In the genomic region with DNA sequence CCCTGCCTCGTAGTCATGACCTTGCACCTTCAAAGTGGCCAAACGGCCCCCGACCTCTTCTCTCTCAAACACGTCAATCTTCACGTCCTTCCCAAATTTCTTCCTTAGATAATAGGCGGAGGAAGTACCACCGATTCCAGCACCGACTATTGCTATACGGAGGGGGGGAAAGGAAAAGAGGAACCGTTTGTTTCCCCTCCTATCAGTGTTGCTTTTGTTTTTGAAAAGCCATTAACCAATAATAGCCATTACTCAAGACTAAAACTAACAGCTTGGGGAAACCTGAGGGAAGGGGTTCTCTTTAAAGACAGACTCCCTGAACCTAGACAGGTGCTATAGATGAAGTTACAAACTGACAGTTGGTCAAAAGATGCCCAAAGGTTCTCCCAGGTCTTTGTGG, we compare ENCODE assay signal across 8 mouse cellular contexts. TPM values are rescaled to one million over a fixed set of nuclear protein-coding genes. Genes with fewer than 3 reads are reported as not detected.
A peak's percentile ranks its signal among the peaks of the same experiment; 100 is the strongest.
DNase-seq lines count a peak whose midpoint lies in the region; ATAC-seq and TF ChIP-seq lines count a peak whose summit lies in the region.

No protein-coding gene starts in this region.

- H3K79me2 ChIP-seq in C2C12 (ENCODE audit: control insufficient read depth, insufficient read depth) (peaks cover 18% of the 10 kb centered on the region), macrophage (ENCODE audit: inconsistent target) (peaks cover 25% of the 10 kb centered on the region)

- 16% methylated on average over 10 of the region's 10 CpGs for WGBS in forebrain, postnatal 0 days
- 3% methylated on average over 10 of the region's 10 CpGs for WGBS in macrophage (ENCODE audit: missing documents)

- intact Hi-C loops in gastrocnemius, adult 2 months (cut with DNase I) = no loop called here
- intact Hi-C loops in left cerebral cortex, postnatal 4 days (cut with DNase I) = no loop called here

- H3K79me3 ChIP-seq in C2C12 (ENCODE audit: low read depth) = peaks cover 7% of the 10 kb centered on the region

- H3K27me3 ChIP-seq in C2C12 (ENCODE audit: control insufficient read depth, insufficient read depth, insufficient read length) = no peaks in the 10 kb centered on the region
- no peaks in the 10 kb centered on the region for H3K27me3 ChIP-seq in forebrain, postnatal 0 days (ENCODE audit: insufficient read depth, low read length)

- peaks cover 14% of the 10 kb centered on the region for H3K36me3 ChIP-seq in C2C12 (ENCODE audit: control insufficient read depth, insufficient read depth)
- H3K36me3 ChIP-seq in forebrain, postnatal 0 days (ENCODE audit: insufficient read depth) = peaks cover 19% of the 10 kb centered on the region
- peaks cover 15% of the 10 kb centered on the region for H3K36me3 ChIP-seq in macrophage (ENCODE audit: inconsistent target)

- peak overlapping the region; percentile 80 for H3K4me3 ChIP-seq in gastrocnemius, adult 2 months
- H3K4me3 ChIP-seq in C2C12 (ENCODE audit: insufficient read depth, poor library complexity, severe bottlenecking) = peak overlapping the region; percentile 60
- H3K4me3 ChIP-seq in forebrain, postnatal 0 days (ENCODE audit: low read depth, low read length) = peak overlapping the region; percentile 85
- H3K4me3 ChIP-seq in macrophage (ENCODE audit: inconsistent target) = peak overlapping the region; percentile 79

- peaks cover 13% of the 10 kb centered on the region for H3K4me1 ChIP-seq in forebrain, postnatal 0 days (ENCODE audit: insufficient read depth)

- no peaks in the 10 kb centered on the region for H3K9me3 ChIP-seq in forebrain, postnatal 0 days (ENCODE audit: low read length)

- peak overlapping the region; percentile 87 for H3K27ac ChIP-seq in gastrocnemius, adult 2 months
- peak overlapping the region; percentile 95 for H3K27ac ChIP-seq in forebrain, postnatal 0 days (ENCODE audit: low read depth, low read length)
- H3K27ac ChIP-seq in macrophage = peak overlapping the region; percentile 77

- H3ac ChIP-seq in C2C12 (ENCODE audit: control insufficient read depth, insufficient read length, low read depth) = no peak overlapping the region

- no peak for DNase-seq in gastrocnemius, adult 2 months
- no peak for DNase-seq in gastrocnemius, postnatal 10 days
- peak; percentile 29 for DNase-seq in forebrain, postnatal 0 days
- no peak for DNase-seq in right cerebral cortex, postnatal 25 days
- no peak for DNase-seq in left cerebral cortex, postnatal 4 days
- no peak for DNase-seq in layer of hippocampus, adult 8-10 months (ENCODE audit: low spot score in 2 of 2)

- TF ChIP-seq CTCF in gastrocnemius, adult 2 months (IDR thresholded peaks at IDR 0.05) = no peak
- no peak for TF ChIP-seq CTCF in C2C12 (IDR thresholded peaks at IDR 0.05; ENCODE audit: control insufficient read depth, insufficient read depth, insufficient read length)
- no peak for TF ChIP-seq CTCF in forebrain, postnatal 0 days (IDR thresholded peaks at IDR 0.05; ENCODE audit: low read depth)

- no peak for ATAC-seq in forebrain, postnatal 0 days

- H3K9ac ChIP-seq in forebrain, postnatal 0 days = peak overlapping the region; percentile 97

- peak overlapping the region; percentile 71 for H3K4me2 ChIP-seq in forebrain, postnatal 0 days (ENCODE audit: low read depth)

TF ChIP-seq in C2C12, 6 proteins besides CTCF, POLR2A, EP300 and RAD21:
- no peak for TF ChIP-seq MYOD1 (IDR thresholded peaks at IDR 0.05; ENCODE audit: control insufficient read depth, insufficient read length, low read depth)
- no peak for TF ChIP-seq FOSL1 (IDR thresholded peaks at IDR 0.05; ENCODE audit: insufficient read depth, low read length, poor library complexity, severe bottlenecking)
- TF ChIP-seq CEBPB (IDR thresholded peaks at IDR 0.05; ENCODE audit: low read depth) = no peak
- TF ChIP-seq MYOG (IDR thresholded peaks at IDR 0.05; ENCODE audit: control insufficient read depth, extremely low read depth, insufficient read length) = no peak
- TF ChIP-seq USF1 (IDR thresholded peaks at IDR 0.05; ENCODE audit: low read depth) = no peak
- TF ChIP-seq MAX (IDR thresholded peaks at IDR 0.05) = no peak

RNA-seq across cellular contexts. Expression of gene Pcyox1, which starts 1.0 kb away (rescaled TPM):
- total RNA-seq in gastrocnemius, adult 2 months (2021) = 10 to 100 TPM; 49.7 to 50.8 TPM
- total RNA-seq in gastrocnemius, postnatal 10 days (2021) = 10 to 100 TPM; 67.0 to 71.2 TPM
- polyA plus RNA-seq in C2C12 (2012; fragmentation: generic; extraction: Trizol) (23.7 TPM), macrophage (2018) (69.4 to 127 TPM (median 122 TPM) in 3 replicates)
- 105 and 113 TPM in 2 replicates for total RNA-seq in forebrain, postnatal 0 days (2014; rRNA removed)
- 90.1 and 99.2 TPM in 2 replicates for polyA plus RNA-seq in forebrain, postnatal 0 days (2015; fragmentation: Nextera tagmentation; extraction: Ambion mirVana)
- total RNA-seq in macrophage (2018; cell fraction: chromatin; rRNA removed) = 10 to 100 TPM in 19 of 26 experiments, 1 to 10 TPM in 7; 4.0 to 68.5 (median 23.6) TPM
- total RNA-seq in macrophage (2018; cell fraction: cytosol; rRNA removed) = 100 to 1,000 TPM in 16 of 26 experiments, 10 to 100 TPM in 10; 71.2 to 169 (median 108) TPM
- 100 to 1,000 TPM in 11 of 26 experiments, 10 to 100 TPM in 15; 38.8 to 158 (median 98.4) TPM for total RNA-seq in macrophage (2018; cell fraction: nucleus; rRNA removed)
- total RNA-seq in left cerebral cortex, postnatal 4 days (2021) = 100 to 1,000 TPM; 105 to 113 TPM
- total RNA-seq in layer of hippocampus, adult 8-10 months (2022) = 100 to 1,000 TPM; 115 to 135 (median 124) TPM

RNA-seq across cellular contexts. Expression of gene Tia1, which starts 8.1 kb away (rescaled TPM):
- 10 to 100 TPM; 20.7 to 22.7 TPM for total RNA-seq in gastrocnemius, adult 2 months (2021)
- total RNA-seq in gastrocnemius, postnatal 10 days (2021) = 10 to 100 TPM; 34.0 to 50.1 TPM
- polyA plus RNA-seq in C2C12 (2012; fragmentation: generic; extraction: Trizol) (12.9 TPM), macrophage (2018) (11.3 to 18.2 TPM (median 14.0 TPM) in 3 replicates)
- 201 and 252 TPM in 2 replicates for total RNA-seq in forebrain, postnatal 0 days (2014; rRNA removed)
- 150 and 191 TPM in 2 replicates for polyA plus RNA-seq in forebrain, postnatal 0 days (2015; fragmentation: Nextera tagmentation; extraction: Ambion mirVana)
- 100 to 1,000 TPM in 19 of 26 experiments, 10 to 100 TPM in 7; 49.4 to 334 (median 192) TPM for total RNA-seq in macrophage (2018; cell fraction: chromatin; rRNA removed)
- 10 to 100 TPM in 11 of 26 experiments, 1 to 10 TPM in 15; 4.2 to 21.6 (median 9.6) TPM for total RNA-seq in macrophage (2018; cell fraction: cytosol; rRNA removed)
- total RNA-seq in macrophage (2018; cell fraction: nucleus; rRNA removed) = 100 to 1,000 TPM in 11 of 26 experiments, 10 to 100 TPM in 15; 27.4 to 211 (median 85.4) TPM
- 100 to 1,000 TPM; 192 TPM for total RNA-seq in left cerebral cortex, postnatal 4 days (2021)
- total RNA-seq in layer of hippocampus, adult 8-10 months (2022) = 100 to 1,000 TPM; 105 to 159 (median 144) TPM

RNA-seq across cellular contexts. Expression of gene Snrpg, which starts 24.9 kb away (rescaled TPM):
- total RNA-seq in gastrocnemius, adult 2 months (2021) = 10 to 100 TPM; 23.3 to 37.8 TPM
- total RNA-seq in gastrocnemius, postnatal 10 days (2021) = 10 to 100 TPM; 60.0 to 71.1 TPM
- polyA plus RNA-seq in C2C12 (2012; fragmentation: generic; extraction: Trizol) (354 TPM), macrophage (2018) (12.5 to 46.1 TPM (median 31.1 TPM) in 3 replicates)
- total RNA-seq in forebrain, postnatal 0 days (2014; rRNA removed) = 72.0 and 101 TPM in 2 replicates
- 308 and 448 TPM in 2 replicates for polyA plus RNA-seq in forebrain, postnatal 0 days (2015; fragmentation: Nextera tagmentation; extraction: Ambion mirVana)
- 10 to 100 TPM in 4 of 26 experiments, 1 to 10 TPM in 21, not detected in 1; 1.5 to 20.4 (median 5.9) TPM for total RNA-seq in macrophage (2018; cell fraction: chromatin; rRNA removed)
- 10 to 100 TPM; 17.6 to 37.9 (median 25.2) TPM for total RNA-seq in macrophage (2018; cell fraction: cytosol; rRNA removed)
- 10 to 100 TPM in 6 of 26 experiments, 1 to 10 TPM in 20; 4.5 to 22.3 (median 8.0) TPM for total RNA-seq in macrophage (2018; cell fraction: nucleus; rRNA removed)
- 100 to 1,000 TPM; 120 to 152 TPM for total RNA-seq in left cerebral cortex, postnatal 4 days (2021)
- 10 to 100 TPM; 44.1 to 77.4 (median 71.6) TPM for total RNA-seq in layer of hippocampus, adult 8-10 months (2022)

RNA-seq across cellular contexts. Expression of gene Gm44790, which starts 30.5 kb away (rescaled TPM):
- total RNA-seq in gastrocnemius, adult 2 months (2021) = under 1 TPM in 1 of 2 experiments, not detected in 1; 0.53 TPM
- total RNA-seq in gastrocnemius, postnatal 10 days (2021) = not detected
- not detected for polyA plus RNA-seq in C2C12 (2012; fragmentation: generic; extraction: Trizol)
- total RNA-seq in forebrain, postnatal 0 days (2014; rRNA removed) = not detected in 2 replicates
- polyA plus RNA-seq in forebrain, postnatal 0 days (2015; fragmentation: Nextera tagmentation; extraction: Ambion mirVana) = 0.67 and 2.0 TPM in 2 replicates
- total RNA-seq in macrophage (2018; cell fraction: chromatin; rRNA removed) = 1 to 10 TPM in 9 of 26 experiments, not detected in 17; 1.1 to 4.0 (median 2.0) TPM
- under 1 TPM in 2 of 26 experiments, not detected in 24; 0.20 to 0.31 TPM for total RNA-seq in macrophage (2018; cell fraction: cytosol; rRNA removed)
- 1 to 10 TPM in 2 of 26 experiments, under 1 TPM in 1, not detected in 23; 0.78 to 2.1 (median 1.0) TPM for total RNA-seq in macrophage (2018; cell fraction: nucleus; rRNA removed)
- not detected in 3 replicates for polyA plus RNA-seq in macrophage (2018)
- total RNA-seq in left cerebral cortex, postnatal 4 days (2021) = not detected
- 1 to 10 TPM in 2 of 4 experiments, not detected in 2; 1.1 to 1.9 TPM for total RNA-seq in layer of hippocampus, adult 8-10 months (2022)

RNA-seq across cellular contexts. Expression of gene Fam136a, which starts 30.5 kb away (rescaled TPM):
- 10 to 100 TPM; 11.7 to 17.6 TPM for total RNA-seq in gastrocnemius, adult 2 months (2021)
- total RNA-seq in gastrocnemius, postnatal 10 days (2021) = 10 to 100 TPM; 23.8 to 30.4 TPM
- polyA plus RNA-seq in C2C12 (2012; fragmentation: generic; extraction: Trizol) = 32.0 TPM
- 65.9 and 85.8 TPM in 2 replicates for total RNA-seq in forebrain, postnatal 0 days (2014; rRNA removed)
- 75.1 and 75.2 TPM in 2 replicates for polyA plus RNA-seq in forebrain, postnatal 0 days (2015; fragmentation: Nextera tagmentation; extraction: Ambion mirVana)
- 10 to 100 TPM in 1 of 26 experiments, 1 to 10 TPM in 21, under 1 TPM in 4; 0.76 to 12.9 (median 2.9) TPM for total RNA-seq in macrophage (2018; cell fraction: chromatin; rRNA removed)
- 10 to 100 TPM in 25 of 26 experiments, 1 to 10 TPM in 1; 9.5 to 19.0 (median 14.0) TPM for total RNA-seq in macrophage (2018; cell fraction: cytosol; rRNA removed)
- 10 to 100 TPM in 3 of 26 experiments, 1 to 10 TPM in 22, under 1 TPM in 1; 0.68 to 18.2 (median 4.7) TPM for total RNA-seq in macrophage (2018; cell fraction: nucleus; rRNA removed)
- 12.4 to 38.2 TPM (median 14.4 TPM) in 3 replicates for polyA plus RNA-seq in macrophage (2018)
- total RNA-seq in left cerebral cortex, postnatal 4 days (2021) = 10 to 100 TPM; 45.4 to 50.4 TPM
- total RNA-seq in layer of hippocampus, adult 8-10 months (2022) = 10 to 100 TPM; 24.4 to 27.8 (median 27.3) TPM
